Mouse (Mus musculus) thymus, adult 2 months (tissue): Measurements from ENCODE around the gene Hcls1.

ENCODE experiments used
- CTCF ChIP-seq: fragments of 200-500 bp; IDR thresholded peaks from 2 replicates; pipeline ENCODE4 v1.5.1; 2012; ENCODE audit warnings: mild to moderate bottlenecking, control low read depth, low read length, moderate library complexity, borderline replicate concordance; ENCODE audit not compliant: control insufficient read depth, poor library complexity, insufficient read depth; ENCODE audit errors: extremely low read depth
- POLR2A ChIP-seq: fragments of 200-500 bp; IDR thresholded peaks from 2 replicates; pipeline ENCODE4 v1.6.1; 2012; ENCODE audit warnings: mild to moderate bottlenecking, low read length, control low read depth, moderate library complexity; ENCODE audit not compliant: control insufficient read depth, poor library complexity, insufficient read depth; ENCODE audit errors: extremely low read depth

- TF ChIP-seq CTCF (no peak), POLR2A (no peak)
Measured at GRCm38 (mm10) chr16:36932546-36932945, 2.2 kb upstream of the Hcls1 start.
